Mouse (Mus musculus) heart, embryonic 14.5 days (tissue): ENCODE measurements at regions not wholly inside any gene's neighbourhood (a gene's known extent, or its start where the extent isn't known, plus 50 kb on each side); places are given as distances from the start of the nearest gene placed in this dataset.

ENCODE experiments used
- ATAC-seq: fragments of 200-750 bp; cut with Nextera tagmentation; 2 replicates; pipeline ENCODE4 v1.8.0; 2017; ENCODE audit warnings: low read depth, moderate TSS enrichment; ENCODE audit not compliant: insufficient number of reproducible peaks, insufficient read depth, low FRiP score
- H3K27ac ChIP-seq, 2 experiments: fragments of 200-500 bp in 1 of 2; fragments of 300-500 bp in 1 of 2; sonication (generic) in 1 of 2; replicated peaks in 1 of 2; 2 replicates each; pipeline ENCODE4 v1.5.1; 2012 to 2014; ENCODE audit warnings: low read depth in 2 of 2, low read length in 2 of 2, control low read depth in 1 of 2, mild to moderate bottlenecking in 1 of 2, mixed read lengths in 1 of 2; ENCODE audit not compliant: control insufficient read depth in 1 of 2, insufficient read depth in 1 of 2
- H3K27me3 ChIP-seq: fragments of 300-500 bp; sonication (generic); 2 replicates; pipeline ENCODE4 v1.6.1; 2014; ENCODE audit warnings: mild to moderate bottlenecking, low read length, control low read depth; ENCODE audit not compliant: control insufficient read depth, insufficient read depth
- H3K36me3 ChIP-seq: fragments of 300-500 bp; sonication (generic); 2 replicates; pipeline ENCODE4 v1.6.1; 2014; ENCODE audit warnings: mild to moderate bottlenecking, control low read depth, low read length, mixed read lengths; ENCODE audit not compliant: control insufficient read depth, insufficient read depth
- H3K4me1 ChIP-seq, 2 experiments: fragments of 200-500 bp in 1 of 2; fragments of 300-500 bp in 1 of 2; sonication (generic) in 1 of 2; 2 replicates each; pipeline ENCODE4 v1.6.1; 2012 to 2014; ENCODE audit warnings: low read length in 2 of 2, control low read depth in 1 of 2, mixed read lengths in 1 of 2; ENCODE audit not compliant: control insufficient read depth in 2 of 2, insufficient read depth in 2 of 2
- H3K4me2 ChIP-seq: fragments of 300-500 bp; sonication (generic); 2 replicates; pipeline ENCODE4 v1.6.1; 2014; ENCODE audit warnings: mild to moderate bottlenecking, low read length
- H3K4me3 ChIP-seq, 2 experiments: fragments of 200-500 bp in 1 of 2; fragments of 300-500 bp in 1 of 2; sonication (generic) in 1 of 2; 2 replicates each; pipeline ENCODE4 v1.5.1; 2012 to 2014; ENCODE audit warnings: low read length in 2 of 2, mild to moderate bottlenecking in 2 of 2, control low read depth in 1 of 2, low read depth in 1 of 2, moderate library complexity in 1 of 2; ENCODE audit not compliant: control insufficient read depth in 1 of 2, insufficient read depth in 1 of 2
- H3K9ac ChIP-seq: fragments of 300-500 bp; sonication (generic); 2 replicates; pipeline ENCODE4 v1.6.1; 2014; ENCODE audit warnings: mild to moderate bottlenecking, low read length
- H3K9me3 ChIP-seq: fragments of 300-500 bp; sonication (generic); 2 replicates; pipeline ENCODE4 v1.6.1; 2016; ENCODE audit warnings: low read length, control low read depth; ENCODE audit not compliant: control insufficient read depth
- WGBS: fragments of 180-500 bp; shearing (Covaris S2); extraction: QIAGEN DNeasy Blood & Tissue Kit; methylation state at CpG from one replicate; pipeline ENCODE4 v1.1.7; 2014; 5-methylcytosine and 5-hydroxymethylcytosine counted together

- H3K4me2 ChIP-seq = no peak overlapping the region
- H3K4me3 ChIP-seq = no peak overlapping the region
- no peaks in the 10 kb centered on the region for H3K9me3 ChIP-seq
- no peak for ATAC-seq
- no peaks in the 10 kb centered on the region for H3K4me1 ChIP-seq
- no peaks in the 10 kb centered on the region for H3K36me3 ChIP-seq
- H3K27me3 ChIP-seq = no peaks in the 10 kb centered on the region
- 78% methylated on average over 2 of the region's 2 CpGs for WGBS
- no peak overlapping the region for H3K9ac ChIP-seq
- no peak overlapping the region for H3K27ac ChIP-seq
These were observed 850.3 kb downstream of the Gsdmc2 start for GRCm38 (mm10) chr15:62994691-62995090.

- H3K36me3 ChIP-seq = no peaks in the 10 kb centered on the region
- H3K4me2 ChIP-seq = no peak overlapping the region
- no peaks in the 10 kb centered on the region for H3K4me1 ChIP-seq
- ATAC-seq = no peak
- no peaks in the 10 kb centered on the region for H3K27me3 ChIP-seq
- H3K27ac ChIP-seq = no peak overlapping the region
- H3K9ac ChIP-seq = no peak overlapping the region
- no peaks in the 10 kb centered on the region for H3K9me3 ChIP-seq
- 75% methylated on average over 4 of the region's 4 CpGs for WGBS
- no peak overlapping the region for H3K4me3 ChIP-seq
These were observed 858.1 kb downstream of the Gsdmc2 start for GRCm38 (mm10) chr15:62986871-62987270.

- ATAC-seq = no peak
- Histone ChIP-seq H3K27ac (no peak overlapping the region), H3K4me1 (no peaks in the 10 kb centered on the region), H3K4me2 (no peak overlapping the region), H3K27me3 (no peaks in the 10 kb centered on the region), H3K9ac (no peak overlapping the region), H3K36me3 (no peaks in the 10 kb centered on the region), H3K9me3 (no peaks in the 10 kb centered on the region), H3K4me3 (no peak overlapping the region)
- WGBS = 75% methylated on average over 7 of the region's 7 CpGs
These were observed 858.8 kb downstream of the Gsdmc2 start for GRCm38 (mm10) chr15:62986147-62986546.

- ATAC-seq = no peak
- Histone ChIP-seq H3K4me1 (no peaks in the 10 kb centered on the region), H3K27ac (no peak overlapping the region), H3K9me3 (no peaks in the 10 kb centered on the region), H3K27me3 (no peaks in the 10 kb centered on the region), H3K9ac (no peak overlapping the region), H3K4me3 (no peak overlapping the region), H3K4me2 (no peak overlapping the region), H3K36me3 (no peaks in the 10 kb centered on the region)
- 73% methylated on average over 2 of the region's 2 CpGs for WGBS
These were observed 874.4 kb downstream of the Gsdmc2 start for GRCm38 (mm10) chr15:62970566-62970965.

GRCm38 (mm10) chr15:62962681-62963080 is 882.3 kb downstream of the Gsdmc2 start:
- H3K9me3 ChIP-seq = no peaks in the 10 kb centered on the region
- WGBS = 79% methylated on average over 5 of the region's 5 CpGs
- H3K4me3 ChIP-seq = no peak overlapping the region
- no peak overlapping the region for H3K27ac ChIP-seq
- no peak for ATAC-seq
- H3K27me3 ChIP-seq = no peaks in the 10 kb centered on the region
- no peaks in the 10 kb centered on the region for H3K4me1 ChIP-seq
- no peak overlapping the region for H3K4me2 ChIP-seq
- no peaks in the 10 kb centered on the region for H3K36me3 ChIP-seq
- H3K9ac ChIP-seq = no peak overlapping the region

- ATAC-seq = no peak
- WGBS = 89% methylated on average over 1 of the region's 1 CpGs
- Histone ChIP-seq H3K27me3 (no peaks in the 10 kb centered on the region), H3K9me3 (no peaks in the 10 kb centered on the region), H3K36me3 (no peaks in the 10 kb centered on the region), H3K4me3 (no peak overlapping the region), H3K27ac (no peak overlapping the region), H3K4me1 (no peaks in the 10 kb centered on the region), H3K9ac (no peak overlapping the region), H3K4me2 (no peak overlapping the region)
These were observed 884.4 kb downstream of the Gsdmc2 start for GRCm38 (mm10) chr15:62960623-62961022.

- Histone ChIP-seq H3K27ac (no peak overlapping the region), H3K9me3 (no peaks in the 10 kb centered on the region), H3K36me3 (no peaks in the 10 kb centered on the region), H3K27me3 (no peaks in the 10 kb centered on the region), H3K9ac (no peak overlapping the region), H3K4me3 (no peak overlapping the region), H3K4me1 (peaks cover 0 to 4% of the 10 kb centered on the region in 2 experiments; a peak in 1 of 4 replicates), H3K4me2 (no peak overlapping the region)
- 87% methylated on average over 2 of the region's 2 CpGs for WGBS
- no peak for ATAC-seq
These were observed 886.3 kb downstream of the Gsdmc2 start for GRCm38 (mm10) chr15:62958506-62959330.

GRCm38 (mm10) chr15:62954889-62955288 is 890.1 kb downstream of the Gsdmc2 start:
- Histone ChIP-seq H3K27me3 (no peaks in the 10 kb centered on the region), H3K4me2 (no peak overlapping the region), H3K36me3 (no peaks in the 10 kb centered on the region), H3K27ac (no peak overlapping the region), H3K9ac (no peak overlapping the region), H3K4me3 (no peak overlapping the region), H3K9me3 (no peaks in the 10 kb centered on the region), H3K4me1 (peaks cover 0 to 4% of the 10 kb centered on the region in 2 experiments; a peak in 1 of 4 replicates)
- ATAC-seq = no peak
- 77% methylated on average over 1 of the region's 1 CpGs for WGBS
